Mouse (Mus musculus): ENCODE results near the gene E2f2. TPM values are rescaled to one million over a fixed set of nuclear protein-coding genes. Genes with fewer than 3 reads are reported as not detected.

E2f2 gene
- polyA plus RNA-seq (2015; fragmentation: Illumina TruSeq; extraction: RNeasy Lipid Tissue Mini Kit (QIAGEN cat#74804); ENCODE audit: insufficient read depth, low read depth, low replicate concordance), result 0.87 TPM

DNA sequence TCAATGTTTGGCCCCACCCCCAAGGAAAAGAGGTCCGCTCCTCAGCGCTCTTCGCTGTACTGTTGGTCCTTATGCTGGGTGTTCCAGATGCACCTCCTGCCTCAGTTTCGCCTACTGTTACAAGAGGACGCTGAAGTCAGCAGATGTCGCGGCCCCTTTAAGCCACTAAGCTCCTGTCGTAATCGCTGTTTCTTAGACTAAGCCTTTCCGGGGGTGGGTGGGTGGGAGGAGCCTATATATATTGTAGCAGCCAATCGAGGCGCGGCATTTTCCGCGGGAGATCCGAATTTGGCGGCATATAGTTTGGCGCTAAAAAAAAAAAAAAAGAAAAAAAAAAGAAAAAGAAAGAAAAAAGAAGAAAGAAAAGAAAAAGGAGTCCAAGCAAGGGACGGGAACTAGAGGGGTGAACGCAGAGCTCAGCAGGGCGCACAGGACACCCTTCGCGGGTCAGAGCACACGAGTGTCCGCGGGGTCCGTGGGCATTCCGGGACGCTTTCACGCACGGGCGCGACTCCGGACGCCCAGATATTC, at the start of gene E2f2:
TSS of gene E2f2 (plus strand) at position 384 of the 531 bp plus-strand sequence.

GRCm38 (mm10) chr4:136143193-136143976, 28.8 kb upstream of the E2f2 start, which contains the start of gene Id3:
Gene Id3, plus strand, starts transcription at chr4:136143497.

GRCm38 (mm10) chr4:136206033-136206893, 34.1 kb downstream of the E2f2 start, which contains the start of gene Asap3:
Gene Asap3, plus strand, starts transcription at chr4:136206365.

Other genes with a start within 250 kb of the E2f2 start
- gene Hmgcl, start 225.9 kb upstream of the E2f2 start, polyA plus RNA-seq (2015; fragmentation: Illumina TruSeq; extraction: RNeasy Lipid Tissue Mini Kit (QIAGEN cat#74804); ENCODE audit: insufficient read depth, low read depth, low replicate concordance), result 13.4 TPM
- 15.9 TPM for gene Gale, start 208.7 kb upstream of the E2f2 start, polyA plus RNA-seq (2015; fragmentation: Illumina TruSeq; extraction: RNeasy Lipid Tissue Mini Kit (QIAGEN cat#74804); ENCODE audit: insufficient read depth, low read depth, low replicate concordance)
- 28.8 TPM for gene Lypla2, start 199.8 kb upstream of the E2f2 start, polyA plus RNA-seq (2015; fragmentation: Illumina TruSeq; extraction: RNeasy Lipid Tissue Mini Kit (QIAGEN cat#74804); ENCODE audit: insufficient read depth, low read depth, low replicate concordance)
- 6.3 TPM for gene Pithd1, start 185.1 kb upstream of the E2f2 start, polyA plus RNA-seq (2015; fragmentation: Illumina TruSeq; extraction: RNeasy Lipid Tissue Mini Kit (QIAGEN cat#74804); ENCODE audit: insufficient read depth, low read depth, low replicate concordance)
- 6.1 TPM for gene Eloa, start 150.6 kb upstream of the E2f2 start, polyA plus RNA-seq (2015; fragmentation: Illumina TruSeq; extraction: RNeasy Lipid Tissue Mini Kit (QIAGEN cat#74804); ENCODE audit: insufficient read depth, low read depth, low replicate concordance)
- gene Rpl11, start 119.0 kb upstream of the E2f2 start, polyA plus RNA-seq (2015; fragmentation: Illumina TruSeq; extraction: RNeasy Lipid Tissue Mini Kit (QIAGEN cat#74804); ENCODE audit: insufficient read depth, low read depth, low replicate concordance), result 367 TPM
- 40.0 TPM for gene Id3, start 28.9 kb upstream of the E2f2 start, polyA plus RNA-seq (2015; fragmentation: Illumina TruSeq; extraction: RNeasy Lipid Tissue Mini Kit (QIAGEN cat#74804); ENCODE audit: insufficient read depth, low read depth, low replicate concordance)
- gene Asap3, start 34.0 kb downstream of the E2f2 start, polyA plus RNA-seq (2015; fragmentation: Illumina TruSeq; extraction: RNeasy Lipid Tissue Mini Kit (QIAGEN cat#74804); ENCODE audit: insufficient read depth, low read depth, low replicate concordance), result 5.5 TPM
- gene Tcea3, start 75.3 kb downstream of the E2f2 start, polyA plus RNA-seq (2015; fragmentation: Illumina TruSeq; extraction: RNeasy Lipid Tissue Mini Kit (QIAGEN cat#74804); ENCODE audit: insufficient read depth, low read depth, low replicate concordance), result 8.2 TPM
- 2.1 TPM for gene Zfp46, start 112.3 kb downstream of the E2f2 start, polyA plus RNA-seq (2015; fragmentation: Illumina TruSeq; extraction: RNeasy Lipid Tissue Mini Kit (QIAGEN cat#74804); ENCODE audit: insufficient read depth, low read depth, low replicate concordance)
- gene Hnrnpr, start 138.5 kb downstream of the E2f2 start, polyA plus RNA-seq (2015; fragmentation: Illumina TruSeq; extraction: RNeasy Lipid Tissue Mini Kit (QIAGEN cat#74804); ENCODE audit: insufficient read depth, low read depth, low replicate concordance), result 15.1 TPM

Data from pancreas, adult 10 weeks (tissue).